Mouse (Mus musculus): ENCODE measurements around the gene Tpst1. TPM values are rescaled to one million over a fixed set of nuclear protein-coding genes. Genes with fewer than 3 reads are reported as not detected.

Gene Tpst1
- 1 to 10 TPM; 7.5 to 9.6 TPM for polyA plus RNA-seq (2017; shearing (Covaris generic))

DNA sequence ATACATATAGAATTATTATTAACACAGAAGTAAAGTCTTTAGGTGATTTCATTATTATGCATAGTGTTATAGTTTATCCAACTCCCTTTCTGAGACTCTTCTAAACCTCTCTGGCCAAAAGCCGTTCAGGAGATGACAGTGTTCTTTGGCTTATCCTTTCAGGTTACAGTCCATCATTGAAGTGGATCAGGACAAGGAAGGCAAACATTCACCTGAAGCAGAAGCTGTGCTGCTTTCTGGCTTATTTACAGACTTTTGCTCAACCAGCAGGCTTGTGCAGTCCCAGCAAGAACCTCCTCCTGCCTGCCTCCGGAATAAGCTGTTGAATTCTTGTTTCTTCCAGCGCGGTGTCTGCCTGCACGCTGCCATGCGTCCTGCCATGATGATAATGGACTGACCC is at the start of gene Tpst1:
Gene Tpst1 (plus strand): TSS at position 301 of the 400 bp plus-strand sequence.

DNA sequence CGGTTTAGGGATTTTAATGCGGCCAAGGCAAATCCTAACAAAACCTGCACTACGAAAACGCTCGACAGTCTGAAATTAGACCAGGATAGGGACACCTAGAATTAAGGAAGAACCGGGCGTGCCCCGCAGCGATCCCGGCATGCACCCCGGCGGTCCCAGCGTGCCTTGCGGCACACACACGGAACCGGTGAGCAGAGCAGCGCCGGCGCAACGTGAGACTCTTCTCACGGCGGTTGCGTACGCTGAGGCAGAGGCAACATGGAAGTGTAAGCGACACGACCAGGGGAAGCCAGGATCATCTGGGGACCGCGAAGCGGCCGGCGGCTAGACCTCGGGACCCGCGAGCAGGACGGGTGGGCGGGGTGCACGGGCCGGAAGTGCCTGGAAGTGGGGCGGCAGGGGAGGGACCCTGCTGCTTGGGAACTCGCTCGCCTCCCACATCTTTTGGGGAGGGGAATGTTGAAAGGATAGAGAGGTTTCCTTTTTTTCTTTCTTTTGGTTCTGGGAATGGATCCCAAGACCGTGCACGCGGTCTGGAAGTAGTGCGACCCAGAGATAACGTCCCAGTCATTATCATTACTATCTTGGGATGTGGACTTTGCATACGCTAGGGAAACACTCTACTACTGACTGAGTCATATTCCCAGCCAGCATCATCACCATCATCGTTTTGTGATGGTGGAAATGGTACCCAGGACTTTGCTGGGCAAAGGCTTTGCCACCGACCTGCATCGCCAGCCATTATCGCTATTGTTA is 43.8 kb upstream of the Tpst1 start, which contains the start of the genes Asl and Crcp:
Gene Asl (minus strand): TSS at position 106 of the 756 bp plus-strand sequence.
Gene Crcp (plus strand): TSS at position 149 of the 756 bp plus-strand sequence.

DNA sequence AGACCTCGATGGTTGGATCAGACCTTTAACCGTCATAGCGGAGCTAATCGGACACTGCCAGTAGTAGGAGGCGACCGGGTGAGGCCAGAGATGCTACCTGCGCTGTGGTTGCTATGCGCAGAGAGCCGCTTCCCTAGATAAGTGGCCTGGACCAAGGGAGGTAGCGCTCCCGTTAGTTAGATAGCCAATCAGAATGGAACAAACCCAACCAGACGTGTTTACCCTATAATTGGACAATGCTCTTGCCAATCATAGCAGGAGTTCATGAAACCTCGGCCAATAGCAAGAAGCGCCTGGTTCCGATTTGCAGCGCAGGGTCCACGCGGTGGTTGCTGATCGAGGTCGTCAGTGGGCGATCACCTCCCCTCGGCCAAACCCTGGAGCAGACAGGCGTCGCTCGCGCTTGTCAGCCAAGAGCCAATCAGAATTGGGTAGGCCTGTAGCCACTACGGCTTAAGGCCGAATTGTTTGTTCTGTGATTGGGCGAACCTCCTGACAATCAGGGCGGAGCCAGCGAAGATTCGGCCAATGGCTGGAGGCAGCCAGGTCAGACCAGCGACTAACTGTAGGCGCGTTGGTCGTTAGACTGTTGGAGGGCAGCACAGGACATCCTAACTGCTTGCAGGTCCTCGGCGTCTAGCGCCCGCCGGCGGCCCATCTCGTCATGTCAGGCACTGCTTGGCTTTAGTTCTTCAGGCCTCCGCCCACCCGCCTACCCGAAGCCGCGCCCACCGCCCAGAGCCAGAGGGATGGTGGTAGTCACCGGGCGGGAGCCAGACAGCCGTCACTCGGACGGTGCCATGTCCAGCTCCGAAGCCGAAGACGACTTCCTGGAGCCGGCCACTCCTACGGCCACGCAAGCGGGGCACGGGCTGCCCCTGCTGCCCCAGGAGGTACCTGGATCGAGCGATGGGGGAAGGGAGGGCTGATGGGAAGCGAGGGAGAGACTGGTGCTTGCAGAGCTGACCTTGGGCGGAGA is 71.5 kb downstream of the Tpst1 start, which contains the start of gene Kctd7:
Gene Kctd7 (plus strand): TSS at position 528 of the 979 bp plus-strand sequence.

DNA sequence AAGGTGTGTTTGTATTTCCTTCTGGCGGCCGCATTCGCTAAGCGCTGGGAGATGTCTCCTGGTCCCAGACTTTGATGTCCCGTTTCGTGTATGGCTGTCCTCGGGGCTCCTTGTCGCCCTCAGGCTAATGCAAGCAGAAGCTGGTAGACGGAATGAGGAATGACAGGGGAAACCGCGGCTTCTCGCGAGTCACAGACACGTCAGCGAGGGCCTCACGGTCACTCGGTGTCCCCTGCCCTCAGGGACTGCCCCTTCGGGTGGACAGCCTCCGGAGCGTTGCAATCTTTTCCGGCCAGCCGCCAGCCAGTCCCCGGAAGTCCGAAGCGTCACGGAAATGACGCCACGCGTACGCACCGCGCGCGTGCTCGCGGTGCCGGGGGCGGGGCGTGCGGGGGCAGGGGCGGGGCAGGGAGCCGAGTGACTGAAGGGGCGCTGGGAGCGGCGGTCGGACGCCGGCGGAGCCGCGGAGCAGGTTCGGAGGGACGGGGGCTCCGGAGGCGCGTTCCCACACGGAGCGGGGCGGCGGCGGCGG is 98.4 kb downstream of the Tpst1 start, which contains the start of gene Rabgef1:
Gene Rabgef1 (plus strand): TSS at position 376 of the 532 bp plus-strand sequence.

Other genes starting within 250 kb of the Tpst1 start
- 10 to 100 TPM; 16.9 to 17.5 TPM for gene Sumf2, start 226.3 kb upstream of the Tpst1 start, polyA plus RNA-seq (2017; shearing (Covaris generic))
- 100 to 1,000 TPM; 554 to 582 TPM for gene Chchd2, start 185.9 kb upstream of the Tpst1 start, polyA plus RNA-seq (2017; shearing (Covaris generic))
- 1 to 10 TPM in 1 of 2 experiments, under 1 TPM in 1; 0.63 to 3.4 TPM for gene Zbed5, start 177.6 kb upstream of the Tpst1 start, polyA plus RNA-seq (2017; shearing (Covaris generic))
- under 1 TPM; 0.16 to 0.22 TPM for gene Phkg1, start 174.8 kb upstream of the Tpst1 start, polyA plus RNA-seq (2017; shearing (Covaris generic))
- gene Nupr1l, start 164.8 kb upstream of the Tpst1 start, polyA plus RNA-seq (2017; shearing (Covaris generic)): under 1 TPM; 0.29 to 0.47 TPM
- 10 to 100 TPM; 11.7 to 14.8 TPM for gene Vkorc1l1, start 131.4 kb upstream of the Tpst1 start, polyA plus RNA-seq (2017; shearing (Covaris generic))
- 10 to 100 TPM; 50.3 to 50.8 TPM for gene Gusb, start 70.3 kb upstream of the Tpst1 start, polyA plus RNA-seq (2017; shearing (Covaris generic))
- gene Asl, start 44.1 kb upstream of the Tpst1 start, polyA plus RNA-seq (2017; shearing (Covaris generic)): 10 to 100 TPM; 70.2 to 74.9 TPM
- 10 to 100 TPM; 41.4 to 45.8 TPM for gene Crcp, start 44.0 kb upstream of the Tpst1 start, polyA plus RNA-seq (2017; shearing (Covaris generic))
- gene Kctd7, start 71.5 kb downstream of the Tpst1 start, polyA plus RNA-seq (2017; shearing (Covaris generic)): 1 to 10 TPM; 3.6 to 4.7 TPM
- gene Rabgef1, start 98.5 kb downstream of the Tpst1 start, polyA plus RNA-seq (2017; shearing (Covaris generic)): 10 to 100 TPM; 23.2 to 38.0 TPM
- gene Tmem248, start 143.8 kb downstream of the Tpst1 start, polyA plus RNA-seq (2017; shearing (Covaris generic)): 10 to 100 TPM; 51.7 to 61.8 TPM
- gene Sbds, start 182.2 kb downstream of the Tpst1 start, polyA plus RNA-seq (2017; shearing (Covaris generic)): 10 to 100 TPM; 72.7 to 76.5 TPM
- gene Tyw1, start 182.3 kb downstream of the Tpst1 start, polyA plus RNA-seq (2017; shearing (Covaris generic)): 10 to 100 TPM; 35.2 to 35.3 TPM

Measured in activated CD4-positive, CD25-positive, alpha-beta regulatory T cell (primary cell).